Mouse (Mus musculus) liver, adult (tissue): Measurements from ENCODE around the gene Exo5.

Experiments
- GATA4 ChIP-seq: IDR thresholded peaks from 2 replicates; pipeline ENCODE4 v1.6.1; 2014; ENCODE audit warnings: mild to moderate bottlenecking, low read length; ENCODE audit not compliant: insufficient replicate concordance

Gene Exo5

GRCm38 (mm10) chr4:120924554-120925299, at the start of gene Exo5:
Gene Exo5, minus strand, starts transcription at chr4:120925017.
- TF ChIP-seq GATA4: no peak

- no peak for TF ChIP-seq GATA4
Observed at GRCm38 (mm10) chr4:120971842-120972241, 47.0 kb upstream of the Exo5 start.

GRCm38 (mm10) chr4:120969382-120970146, 44.7 kb upstream of the Exo5 start:
- TF ChIP-seq GATA4: no peak

- TF ChIP-seq GATA4: no peak
Observed at GRCm38 (mm10) chr4:120968486-120968885, 43.7 kb upstream of the Exo5 start.

GRCm38 (mm10) chr4:120955586-120955985, 30.8 kb upstream of the Exo5 start:
- no peak for TF ChIP-seq GATA4

GRCm38 (mm10) chr4:120953667-120954066, 28.9 kb upstream of the Exo5 start:
- TF ChIP-seq GATA4: no peak

GRCm38 (mm10) chr4:120953038-120953437, 28.2 kb upstream of the Exo5 start:
- TF ChIP-seq GATA4: no peak

GRCm38 (mm10) chr4:120952163-120952562, 27.3 kb upstream of the Exo5 start:
- no peak for TF ChIP-seq GATA4

GRCm38 (mm10) chr4:120951428-120951973, 26.7 kb upstream of the Exo5 start, which contains the start of gene Zfp69:
Gene Zfp69, minus strand, starts transcription at chr4:120951699.
- TF ChIP-seq GATA4: no peak

- no peak for TF ChIP-seq GATA4
Observed at GRCm38 (mm10) chr4:120950763-120951427, 26.1 kb upstream of the Exo5 start.

- no peak for TF ChIP-seq GATA4
Observed at GRCm38 (mm10) chr4:120948938-120949337, 24.1 kb upstream of the Exo5 start.

- no peak for TF ChIP-seq GATA4
Observed at GRCm38 (mm10) chr4:120935006-120935405, 10.2 kb upstream of the Exo5 start.

GRCm38 (mm10) chr4:120930736-120931135, 5.9 kb upstream of the Exo5 start:
- no peak for TF ChIP-seq GATA4

GRCm38 (mm10) chr4:120928686-120929085, 3.9 kb upstream of the Exo5 start:
- no peak for TF ChIP-seq GATA4

- no peak for TF ChIP-seq GATA4
Observed at GRCm38 (mm10) chr4:120925386-120925785, 569 bp upstream of the Exo5 start.
